17 mouse cellular contexts compared by ENCODE assay signal in the genomic region with DNA sequence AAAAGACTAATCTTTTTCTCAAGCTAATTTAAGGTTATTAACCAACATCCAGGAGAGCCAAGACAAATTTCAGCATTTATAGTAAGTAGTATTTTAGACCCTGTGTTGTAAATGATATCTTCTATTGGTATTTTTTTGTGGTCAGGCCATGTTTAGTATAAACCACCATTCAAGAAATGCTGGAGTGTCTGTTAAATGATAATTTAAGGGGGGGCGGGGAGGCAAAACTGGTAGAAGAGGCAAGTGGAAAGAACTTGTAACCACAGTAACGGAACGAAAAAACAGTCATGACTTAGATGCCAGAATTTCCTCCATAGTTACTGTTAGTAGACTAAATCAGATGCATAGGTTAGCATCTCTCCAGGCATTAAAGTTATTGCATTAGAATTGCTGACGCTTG.
"Had no signal": no experiment of that assay in that cellular context is flagged by ENCODE, and none has a peak within 500 bp of the region (broad histone marks: within the 10 kb centered on the region; RNA-seq: fewer than 3 reads in every experiment).

No protein-coding gene starts in this region.

- H3K27me3 ChIP-seq: lung, embryonic 15.5 days; midbrain, embryonic 13.5 days; midbrain, embryonic 15.5 days; neural tube, embryonic 12.5 days; stomach, embryonic 15.5 days had no signal

- H3K4me1 ChIP-seq: lung, embryonic 15.5 days; midbrain, embryonic 13.5 days; midbrain, embryonic 15.5 days; neural tube, embryonic 12.5 days; stomach, embryonic 15.5 days had no signal

- DNase-seq: liver, postnatal 0 days; lung, adult 2 months; lung, postnatal 14 days; lung, postnatal 36 days; retina, postnatal 1 day; right cerebral cortex, adult 18-20 months; thymus, adult 2 months; thymus, postnatal 25 days; thymus, postnatal 4 days had no signal

- H3K27ac ChIP-seq: lung, embryonic 15.5 days; macrophage; midbrain, embryonic 13.5 days; midbrain, embryonic 15.5 days; neural tube, embryonic 12.5 days; stomach, embryonic 15.5 days; stomach, postnatal 0 days had no signal

- H3K9ac ChIP-seq: liver, postnatal 0 days; lung, embryonic 15.5 days; midbrain, embryonic 13.5 days; midbrain, embryonic 15.5 days; neural tube, embryonic 12.5 days; stomach, embryonic 15.5 days had no signal

- H3K4me3 ChIP-seq: lung, embryonic 15.5 days; midbrain, embryonic 13.5 days; midbrain, embryonic 15.5 days; neural tube, embryonic 12.5 days; stomach, embryonic 15.5 days had no signal

- H3K9me3 ChIP-seq: lung, embryonic 15.5 days; midbrain, embryonic 13.5 days; midbrain, embryonic 15.5 days; neural tube, embryonic 12.5 days; stomach, embryonic 15.5 days had no signal

- ATAC-seq: liver, postnatal 0 days; lung, postnatal 0 days; midbrain, embryonic 13.5 days; midbrain, embryonic 15.5 days had no signal

- H3K36me3 ChIP-seq: lung, embryonic 15.5 days; midbrain, embryonic 13.5 days; midbrain, embryonic 15.5 days; neural tube, embryonic 12.5 days; stomach, embryonic 15.5 days had no signal
